In the genomic region with DNA sequence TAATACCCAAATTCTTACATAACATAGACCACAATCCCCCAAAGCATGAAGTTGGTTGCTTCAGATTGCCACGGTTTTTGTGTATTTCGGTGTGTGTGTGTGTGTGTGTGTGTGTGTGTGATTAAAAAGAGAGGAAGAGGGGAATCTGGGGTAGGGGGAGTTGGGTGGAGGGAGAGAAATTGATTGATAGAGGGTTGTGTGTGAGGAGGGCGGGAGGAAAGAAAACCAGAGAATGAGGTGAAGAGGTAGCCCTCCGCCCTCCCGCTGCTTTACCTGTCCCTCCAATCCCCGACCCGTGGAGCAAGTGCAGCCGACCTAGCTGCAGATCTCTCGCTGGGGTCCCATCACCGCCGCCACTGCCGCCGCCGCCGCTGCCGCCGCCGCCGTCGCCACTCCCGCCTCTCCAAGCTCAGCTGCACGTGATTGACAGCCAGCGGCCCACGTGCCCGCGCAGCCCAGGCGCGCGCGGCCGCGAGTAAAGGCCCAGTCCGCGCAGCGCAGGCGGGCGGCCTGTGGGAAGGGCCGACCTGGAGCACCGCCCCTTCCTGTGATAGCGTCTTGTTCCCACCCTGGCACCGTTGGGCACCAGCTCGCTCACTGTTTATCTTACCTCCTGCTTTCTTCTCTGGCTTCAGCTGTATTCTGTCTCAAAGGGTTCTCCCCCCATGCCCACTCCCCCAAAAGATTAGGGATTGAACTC, we compare ENCODE assay signal across 8 mouse cellular contexts. TPM values are rescaled to one million over a fixed set of nuclear protein-coding genes. Genes with fewer than 3 reads are reported as not detected.
DNase-seq lines count a peak whose midpoint lies in the region; ATAC-seq and TF ChIP-seq lines count a peak whose summit lies in the region.

No protein-coding gene starts in this region.

- H3K4me2 ChIP-seq in hindbrain, embryonic 15.5 days, result peak overlapping the region; percentile 67
- peak overlapping the region; percentile 84 for H3K4me2 ChIP-seq in limb, embryonic 13.5 days (replicated peaks)

- H3K4me1 ChIP-seq in hindbrain, embryonic 15.5 days (replicated peaks), result peaks cover 17% of the 10 kb centered on the region
- peaks cover 9% of the 10 kb centered on the region for H3K4me1 ChIP-seq in limb, embryonic 13.5 days

- no peaks in the 10 kb centered on the region for H3K36me3 ChIP-seq in hindbrain, embryonic 15.5 days
- H3K36me3 ChIP-seq in limb, embryonic 13.5 days, result no peaks in the 10 kb centered on the region

- no peak for TF ChIP-seq CTCF in gastrocnemius, adult 2 months (IDR thresholded peaks at IDR 0.05)

- intact Hi-C loops in gastrocnemius, adult 2 months (cut with DNase I), result no loop called here

- no peaks in the 10 kb centered on the region for H3K27me3 ChIP-seq in hindbrain, embryonic 15.5 days
- peaks cover 6% of the 10 kb centered on the region; the same call in 1 of the 2 replicates for H3K27me3 ChIP-seq in limb, embryonic 13.5 days

- H3K4me3 ChIP-seq in gastrocnemius, adult 2 months, result peak overlapping the region; percentile 40
- peak overlapping the region; percentile 55 for H3K4me3 ChIP-seq in hindbrain, embryonic 15.5 days
- H3K4me3 ChIP-seq in limb, embryonic 13.5 days, result peak overlapping the region; percentile 42

- no peak for DNase-seq in gastrocnemius, adult 2 months
- DNase-seq in gastrocnemius, adult 18-20 months (ENCODE audit: low spot score), result no peak
- DNase-seq in adrenal gland, adult 8-10 months, result peak; percentile 1
- DNase-seq in embryo, embryonic 9.5 days (ENCODE audit: extremely low spot score), result peak; percentile 78
- DNase-seq in retina, adult 2 months (ENCODE audit: low read depth, low spot score), result peak; percentile 37
- no peak for DNase-seq in spleen, postnatal 14 days (ENCODE audit: low spot score in 2 of 2)

- H3K27ac ChIP-seq in gastrocnemius, adult 2 months, result no peak overlapping the region
- H3K27ac ChIP-seq in hindbrain, embryonic 15.5 days (replicated peaks), result peak overlapping the region; percentile 56; the same call in 1 of the 2 replicates
- H3K27ac ChIP-seq in limb, embryonic 13.5 days, result no peak overlapping the region

- H3K9ac ChIP-seq in hindbrain, embryonic 15.5 days, result peak overlapping the region; percentile 52
- H3K9ac ChIP-seq in limb, embryonic 13.5 days, result no peak overlapping the region

- no peaks in the 10 kb centered on the region for H3K9me3 ChIP-seq in hindbrain, embryonic 15.5 days
- H3K9me3 ChIP-seq in limb, embryonic 13.5 days, result no peaks in the 10 kb centered on the region

- ATAC-seq in hindbrain, embryonic 15.5 days (ENCODE audit: low FRiP score, low read depth), result peak; percentile 97
- ATAC-seq in limb, embryonic 13.5 days (ENCODE audit: low FRiP score, low read depth), result peak; percentile 66; the same call in 1 of the 2 replicates

- WGBS in hindbrain, embryonic 15.5 days, result 1% methylated on average over 42 of the region's 42 CpGs
- 3% methylated on average over 42 of the region's 42 CpGs for WGBS in limb, embryonic 13.5 days

RNA-seq across cellular contexts. Expression of gene Nrsn1, which starts 0.6 kb away (rescaled TPM):
- not detected for total RNA-seq in gastrocnemius, adult 2 months (2021)
- not detected for total RNA-seq in gastrocnemius, adult 18-20 months (2021)
- 1 to 10 TPM; 3.8 to 6.2 (median 5.4) TPM for total RNA-seq in adrenal gland, adult 8-10 months (2022)
- polyA plus RNA-seq in hindbrain, embryonic 15.5 days (2015; fragmentation: Nextera tagmentation; extraction: Ambion mirVana), result 68.3 and 73.5 TPM in 2 replicates
- 0.86 and 1.6 TPM in 2 replicates for polyA plus RNA-seq in limb, embryonic 13.5 days (2015; fragmentation: Nextera tagmentation; extraction: Ambion mirVana)

Comparison
In these comparisons a context has a peak if more than half of its experiments do, and no peak if none do; other contexts are left out.
1. DNase-seq: peak in adrenal gland, adult 8-10 months (single experiment), embryo, embryonic 9.5 days (single experiment) and retina, adult 2 months (single experiment); none in gastrocnemius, adult 2 months (single experiment), gastrocnemius, adult 18-20 months (single experiment) and spleen, postnatal 14 days (0 of 2).
2. RNA of gene Nrsn1, which starts 0.6 kb away (total RNA-seq): 3.8 to 6.2 TPM in adrenal gland, adult 8-10 months; not detected in gastrocnemius, adult 2 months and not detected in gastrocnemius, adult 18-20 months; every median in the first group is over 4 times any median in the second.
3. Peak in every context shown above with its lines, with median percentiles within 50 percentile points of each other: H3K4me3 ChIP-seq.